Mouse (Mus musculus): Measurements from ENCODE around the gene Aco2.

The Aco2 gene

DNA sequence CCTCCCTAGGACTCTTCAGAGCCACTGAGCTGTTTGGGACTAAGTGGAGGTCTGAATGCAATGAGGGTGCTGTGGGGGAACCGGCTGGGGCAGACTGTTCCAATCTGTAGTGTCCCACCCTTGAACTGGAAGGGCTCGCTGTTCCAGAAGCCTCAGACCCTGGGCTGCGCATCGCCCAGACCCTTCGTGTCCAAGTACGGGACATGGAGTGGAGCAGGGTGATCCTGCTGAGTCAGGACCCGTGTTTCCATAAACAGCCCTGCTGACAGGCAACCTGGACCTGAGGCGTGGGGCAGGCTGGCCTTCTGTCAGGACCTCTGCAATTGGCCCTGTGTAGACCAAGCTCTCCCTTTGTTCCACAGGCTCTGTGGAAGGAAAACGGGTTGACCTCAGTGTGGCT lies 25.4 kb upstream of the Aco2 start:
- DNase-seq: no peak

GRCm38 (mm10) chr15:81847161-81847560 lies 24.9 kb upstream of the Aco2 start:
- no peak for DNase-seq

DNA sequence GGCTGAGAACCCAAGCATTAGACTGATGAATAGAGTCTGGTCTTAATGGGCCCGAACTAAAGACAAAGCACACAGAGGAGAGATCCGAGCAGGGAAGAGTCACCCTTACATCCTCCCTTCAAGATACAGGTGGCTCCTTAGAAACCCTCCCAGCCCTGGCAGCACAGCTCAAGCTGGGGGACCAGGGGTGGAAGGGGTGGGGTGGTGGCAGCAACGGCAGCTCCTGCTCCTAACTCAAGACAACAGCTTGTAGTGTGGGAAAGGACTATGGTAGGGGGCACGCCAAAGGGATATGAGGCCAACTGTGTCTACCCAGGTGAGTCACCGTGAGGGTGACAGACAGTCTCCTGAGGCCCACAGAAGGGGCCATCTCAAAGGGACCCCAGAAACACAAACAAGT lies 24.2 kb upstream of the Aco2 start:
- no peak for DNase-seq

GRCm38 (mm10) chr15:81848301-81848700 lies 23.8 kb upstream of the Aco2 start:
- DNase-seq: peak; percentile 79

- no peak for DNase-seq
These were observed 23.0 kb upstream of the Aco2 start for GRCm38 (mm10) chr15:81849104-81849503.

DNA sequence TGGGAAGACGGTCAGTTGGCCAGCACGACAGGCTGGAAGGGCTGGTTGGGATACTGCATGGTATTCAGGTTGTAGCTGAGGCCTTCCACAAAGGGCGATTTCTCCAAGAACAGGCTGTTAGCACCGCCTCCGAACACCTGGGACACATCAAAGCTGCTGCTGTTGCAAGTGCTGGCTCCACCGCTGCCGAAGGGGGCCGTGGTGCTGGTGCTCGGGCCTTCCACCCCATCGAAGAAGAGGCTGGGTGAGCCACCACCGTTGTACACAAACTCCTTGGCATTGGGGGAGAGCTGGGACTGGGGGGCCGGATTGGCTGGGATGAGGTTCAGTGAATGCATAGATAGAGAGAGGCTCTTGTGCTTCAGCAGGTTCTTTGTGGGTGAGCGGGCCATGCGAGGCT lies 21.4 kb upstream of the Aco2 start:
- DNase-seq: peak; percentile 40

DNA sequence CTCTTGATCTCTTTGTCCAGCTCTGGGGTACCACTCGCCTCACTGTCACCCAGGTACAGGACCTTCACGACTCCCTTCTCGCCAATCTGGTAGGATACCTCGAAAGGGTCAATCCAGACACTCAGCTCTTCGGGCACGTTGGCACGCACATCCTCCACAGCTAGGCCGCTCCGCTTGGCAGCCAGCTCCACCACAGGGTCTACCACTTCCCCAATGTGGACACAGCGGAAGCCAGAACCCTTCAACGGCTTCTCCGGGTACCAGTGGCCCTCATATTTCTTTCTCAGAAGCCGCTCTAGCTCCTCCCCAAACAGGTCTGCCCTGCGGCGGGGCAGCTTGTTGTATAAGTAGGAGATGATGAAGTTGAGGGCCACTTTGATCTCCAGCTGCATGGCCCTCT lies 20.7 kb upstream of the Aco2 start:
- DNase-seq: peak; percentile 27

DNA sequence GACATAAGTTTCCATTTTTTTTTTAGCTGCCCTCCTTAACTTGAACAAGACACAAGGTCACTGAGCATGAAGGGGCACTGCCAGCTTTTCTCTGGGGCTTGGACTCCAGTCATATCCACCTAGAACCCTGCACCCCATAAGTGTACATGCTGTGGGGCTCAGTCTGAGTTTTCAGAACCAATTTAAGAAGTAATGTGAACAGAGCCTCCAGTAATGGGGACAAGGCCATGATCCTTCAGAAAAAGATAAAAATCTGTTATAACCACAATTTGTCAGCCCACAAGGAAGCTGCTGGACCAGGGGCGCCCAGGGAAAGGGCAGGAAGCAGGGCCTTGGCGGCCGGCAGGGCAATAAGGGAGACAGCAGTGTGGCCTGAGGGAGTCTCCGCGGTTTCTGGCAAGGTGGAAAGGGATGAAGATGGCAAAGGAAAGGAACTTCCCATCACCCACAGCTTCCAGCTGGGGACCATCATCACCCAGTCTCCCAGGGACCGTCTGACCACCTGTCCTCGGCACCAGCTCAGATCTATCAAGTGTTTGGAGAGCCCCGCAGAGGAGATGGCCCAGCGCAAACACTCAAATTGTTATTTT lies 19.6 kb upstream of the Aco2 start:
- DNase-seq: no peak

DNA sequence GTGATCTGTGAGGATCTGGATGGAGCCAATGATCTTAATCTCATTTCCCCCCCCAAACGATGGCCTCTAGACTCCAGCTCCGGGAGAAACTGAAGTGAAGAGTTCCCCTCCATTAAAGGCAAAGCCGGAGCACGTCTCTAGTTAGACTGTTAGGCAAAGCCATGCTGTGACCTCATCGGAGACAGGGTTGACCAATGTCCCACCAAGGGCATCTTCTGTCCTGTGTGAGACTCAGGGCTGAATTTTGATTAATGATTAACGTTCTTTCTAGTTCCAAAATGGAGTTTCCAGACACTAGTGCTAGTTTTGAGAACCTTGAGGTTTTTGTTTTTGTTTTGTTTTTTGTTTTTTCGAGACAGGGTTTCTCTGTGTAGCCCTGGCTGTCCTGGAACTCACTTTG lies 19.0 kb upstream of the Aco2 start:
- DNase-seq: no peak

DNA sequence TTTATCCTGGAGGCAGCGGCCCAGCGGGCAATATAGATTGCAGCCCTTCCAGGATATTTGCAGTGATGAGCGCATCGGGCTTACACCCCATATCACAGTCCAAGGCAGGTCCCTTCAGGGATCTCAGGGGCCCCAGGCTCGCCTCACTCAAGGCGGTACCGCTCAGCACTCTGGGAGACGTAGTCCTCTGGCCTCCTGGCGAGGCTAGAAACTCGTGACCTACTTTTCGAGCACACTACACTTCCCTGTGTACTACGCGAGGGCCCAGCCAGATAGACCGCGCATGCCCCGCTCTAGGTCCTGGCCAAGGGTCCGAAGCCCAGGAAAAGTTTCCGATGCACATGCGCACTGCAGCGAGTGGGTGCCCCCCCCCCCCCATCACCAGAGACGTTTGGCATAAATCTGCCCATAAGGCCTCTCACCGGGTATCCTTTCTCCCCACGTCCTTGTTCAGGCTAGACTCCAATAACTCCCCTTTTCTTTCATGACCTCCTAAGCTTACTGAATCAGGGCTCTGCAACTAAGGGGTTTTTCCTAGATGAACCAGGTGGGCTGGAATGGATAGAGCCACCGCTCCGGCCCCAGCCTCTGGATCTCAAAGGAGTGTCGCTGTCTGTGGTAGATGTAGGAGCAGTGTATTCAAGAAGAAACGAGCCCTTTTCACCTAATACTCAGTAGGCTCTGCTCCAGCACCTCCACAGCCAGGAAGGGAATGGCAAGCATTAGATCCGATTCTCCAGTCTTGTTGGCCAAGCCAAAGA lies 15.9 kb upstream of the Aco2 start:
- DNase-seq: peak; percentile 79

DNA sequence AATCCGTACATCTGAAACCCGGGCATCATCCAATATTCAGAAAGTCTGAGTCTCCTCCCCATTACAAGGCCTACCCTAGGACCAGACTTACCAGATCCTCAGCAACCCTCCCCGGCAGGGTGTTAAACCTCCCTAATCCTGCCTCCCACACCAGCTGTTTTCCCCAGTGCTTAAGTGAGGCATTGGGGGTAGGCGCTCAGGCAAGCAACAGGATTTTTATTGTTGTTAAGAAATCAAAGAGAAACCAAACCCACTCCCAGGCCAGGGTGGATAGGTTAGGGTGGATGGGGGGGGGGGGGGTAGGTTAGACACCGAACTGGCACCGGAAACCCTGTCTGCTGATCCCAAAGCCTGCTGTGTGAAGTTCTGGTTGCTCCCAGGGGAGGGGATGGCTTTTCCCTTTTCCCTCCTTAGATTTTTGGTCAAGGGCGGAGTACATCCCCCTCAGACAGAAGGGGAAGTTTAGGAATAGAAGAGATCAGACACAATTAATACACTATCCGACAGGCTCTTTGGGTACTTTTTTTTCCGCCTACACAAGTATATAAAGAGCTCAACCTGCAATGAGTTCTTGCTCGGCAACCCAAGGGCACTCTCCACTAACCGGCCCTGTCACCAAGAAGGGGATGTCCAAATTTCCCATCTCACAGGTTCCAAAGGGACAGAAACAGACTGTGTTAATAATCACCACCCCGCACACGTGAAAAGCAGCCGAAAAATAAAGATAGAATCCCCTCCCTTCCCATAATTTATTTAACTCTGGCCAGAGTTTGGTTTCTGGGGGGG lies 15.0 kb upstream of the Aco2 start:
- DNase-seq: peak; percentile 36

- no peak for DNase-seq
These were observed 14.4 kb upstream of the Aco2 start for GRCm38 (mm10) chr15:81857724-81858116.

DNA sequence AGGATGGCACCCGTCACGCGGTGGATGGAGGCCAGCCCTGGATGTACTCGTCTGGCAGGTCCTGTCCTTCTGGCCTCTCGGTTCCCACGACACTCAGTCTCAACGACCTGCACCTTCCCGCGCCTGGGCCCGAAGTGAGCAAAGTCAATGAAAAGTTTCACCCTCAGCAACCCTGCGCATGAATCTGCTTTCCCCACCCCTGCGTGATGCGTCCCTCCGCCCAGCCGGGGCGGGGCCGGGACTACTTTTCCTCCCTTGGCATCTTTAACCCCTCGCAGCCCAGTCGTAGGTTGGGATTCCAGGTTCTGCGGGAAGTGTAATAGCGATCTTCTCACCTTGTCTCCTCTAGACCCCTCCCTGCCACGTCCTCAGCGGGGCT lies 14.0 kb upstream of the Aco2 start:
- peak; percentile 96 for DNase-seq

DNA sequence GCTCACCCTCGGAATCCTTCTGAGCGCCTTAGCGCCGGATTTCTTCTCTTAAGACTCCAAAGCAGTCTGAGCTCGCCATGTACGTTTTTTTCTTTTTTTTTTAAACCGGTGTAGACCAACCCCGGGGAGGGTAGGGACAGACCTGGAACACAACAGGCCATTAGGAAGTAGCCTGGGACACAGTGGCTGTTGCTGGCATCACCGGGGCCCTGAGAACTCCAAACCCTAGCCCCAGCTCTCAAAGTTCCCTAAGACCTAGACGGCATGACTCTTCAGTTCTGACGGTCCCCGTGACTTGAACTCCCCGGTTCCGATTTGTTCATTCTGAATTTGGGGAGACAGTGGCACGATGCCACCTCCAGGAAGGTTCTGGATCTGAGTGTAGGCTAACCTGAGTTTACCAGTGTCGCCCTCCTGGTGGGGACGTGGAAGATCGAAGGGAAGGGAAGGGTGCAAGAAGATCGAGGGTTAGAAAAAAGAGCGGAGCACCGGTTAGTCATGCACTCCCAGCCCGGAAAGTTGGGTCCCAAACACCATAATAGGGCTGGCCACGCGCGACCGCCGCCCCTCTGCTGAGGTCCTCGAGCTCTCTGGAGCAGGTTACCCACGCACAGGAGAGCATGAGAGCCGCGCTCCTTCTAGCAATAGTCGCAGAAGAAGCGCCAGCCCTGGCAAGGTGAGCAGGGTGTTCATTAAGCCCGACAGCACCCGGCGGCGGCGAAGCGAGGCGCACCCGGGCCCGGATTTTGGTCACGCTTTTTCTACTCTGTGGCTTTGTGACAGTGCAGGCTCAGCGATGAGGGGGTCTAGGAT lies 13.4 kb upstream of the Aco2 start, which contains the start of gene Tob2:
Tob2 (minus strand) TSS at position 280 of the 813 bp plus-strand sequence.
- peak; percentile 76 for DNase-seq

DNA sequence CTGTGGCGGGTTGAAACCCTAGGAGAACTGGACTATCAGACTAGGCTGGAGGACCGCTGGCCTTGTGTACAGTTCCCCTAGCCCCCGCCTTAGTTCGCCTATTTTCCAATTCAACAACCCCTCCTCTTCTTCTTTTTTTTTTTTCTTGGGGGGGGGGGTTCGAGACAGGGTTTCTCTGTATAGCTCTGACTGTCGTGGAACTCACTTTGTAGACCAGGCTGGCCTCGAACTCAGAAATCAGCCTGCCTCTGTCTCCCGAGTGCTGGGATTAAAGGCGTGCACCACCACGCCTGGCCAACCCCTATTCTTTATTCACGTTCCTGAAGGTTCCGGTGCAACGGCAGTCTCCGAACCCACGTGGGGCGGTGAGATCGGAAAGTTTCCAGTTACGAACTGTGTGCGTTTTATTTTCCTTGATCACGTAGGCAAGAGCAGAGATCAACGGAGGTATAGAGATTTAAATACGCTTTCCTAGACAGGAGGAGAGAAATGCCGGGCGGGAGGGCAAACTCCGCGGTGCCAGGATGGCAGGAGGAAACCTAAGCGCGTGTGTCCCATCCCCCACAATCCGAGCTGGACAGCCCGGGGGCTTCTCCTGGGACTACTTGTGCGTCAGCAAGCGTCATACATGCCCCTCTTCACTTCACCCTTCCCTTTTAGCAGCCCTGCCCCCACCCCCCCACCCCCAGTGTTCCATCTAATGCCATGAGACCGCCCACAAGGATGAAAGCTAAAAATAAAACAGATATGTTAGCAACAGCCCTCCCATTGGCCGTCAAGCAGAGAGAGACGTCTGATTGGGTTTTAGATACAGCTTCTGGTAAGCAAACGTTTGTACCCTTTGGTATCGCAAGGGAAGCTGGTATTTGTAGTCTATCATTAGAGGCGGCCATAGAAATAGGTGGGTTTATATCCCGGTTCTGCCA lies 12.5 kb upstream of the Aco2 start:
- peak; percentile 84 for DNase-seq

- DNase-seq: peak; percentile 14
These were observed 11.5 kb upstream of the Aco2 start for GRCm38 (mm10) chr15:81860471-81861135.

DNA sequence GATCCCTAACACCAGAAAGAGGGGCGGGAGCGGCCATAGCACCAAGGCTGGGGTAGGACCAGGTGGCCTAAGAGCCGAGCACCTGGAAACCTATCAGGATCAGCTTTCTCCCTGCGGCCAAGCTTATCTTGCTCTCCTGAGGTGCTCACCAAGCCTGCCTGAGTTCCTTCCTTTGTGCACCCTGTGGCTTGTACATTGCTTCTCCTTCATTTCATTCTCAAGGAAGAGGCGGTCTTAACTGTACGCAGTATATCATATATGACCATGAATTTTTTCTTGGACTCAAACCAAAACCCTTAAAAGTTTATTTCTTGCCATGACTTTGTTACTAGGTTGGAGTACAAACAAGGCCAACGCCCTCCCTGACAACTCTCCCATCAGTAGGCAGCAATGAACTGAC lies 7.9 kb upstream of the Aco2 start:
- DNase-seq: no peak

DNA sequence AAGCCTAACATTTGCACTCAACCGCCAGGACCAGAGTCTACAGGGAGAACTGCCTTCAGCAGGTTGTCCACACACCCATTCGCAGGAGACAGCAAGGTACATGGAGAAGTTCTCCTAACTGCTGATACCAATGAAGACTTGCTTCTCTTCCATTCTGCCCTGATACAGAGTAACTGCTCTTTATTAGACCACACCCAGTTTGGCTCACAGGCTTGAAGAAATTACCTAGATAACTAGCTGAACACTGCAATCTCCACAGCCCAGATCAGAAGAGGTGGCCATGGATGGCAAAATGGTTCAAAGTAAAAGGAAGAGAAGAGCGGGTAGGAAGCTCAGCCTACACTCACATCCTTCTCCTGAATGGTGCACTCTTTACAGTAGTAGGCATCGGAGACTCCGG lies 2.1 kb upstream of the Aco2 start:
- DNase-seq: no peak

DNA sequence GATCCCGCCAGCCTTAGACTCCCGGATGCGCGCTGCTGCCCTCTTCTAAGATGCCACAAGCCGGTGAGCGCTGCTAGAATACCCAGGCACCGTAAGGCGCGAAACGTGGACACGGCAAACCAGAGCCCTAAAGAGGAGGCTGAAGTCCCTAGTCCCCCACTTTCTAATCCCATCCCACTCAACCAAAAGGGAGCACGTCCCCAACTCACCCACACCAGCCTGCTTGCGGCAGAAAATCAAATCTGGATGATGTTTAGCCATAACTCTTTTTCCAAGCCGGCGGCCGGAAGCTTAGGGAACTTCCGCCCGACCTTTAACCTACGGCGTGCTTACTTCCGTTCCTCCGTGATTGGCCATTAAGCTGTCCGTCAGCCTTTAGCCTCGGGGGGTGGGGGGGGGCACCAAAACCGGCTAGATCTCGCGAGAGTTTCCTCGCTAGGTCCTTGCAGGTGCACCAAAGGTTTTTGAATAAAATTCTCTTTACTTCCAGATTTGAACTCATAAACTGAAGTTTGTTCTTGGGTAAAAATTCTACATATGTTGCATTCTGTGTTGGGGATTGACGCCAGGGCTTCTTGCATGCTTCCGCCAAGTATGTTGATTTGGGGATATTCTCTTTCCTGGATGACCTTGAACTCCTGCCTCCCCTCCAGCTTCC lies 376 bp upstream of the Aco2 start, which contains the start of gene Phf5a:
Phf5a (minus strand) TSS at position 308 of the 658 bp plus-strand sequence.
- DNase-seq: peak; percentile 82

DNA sequence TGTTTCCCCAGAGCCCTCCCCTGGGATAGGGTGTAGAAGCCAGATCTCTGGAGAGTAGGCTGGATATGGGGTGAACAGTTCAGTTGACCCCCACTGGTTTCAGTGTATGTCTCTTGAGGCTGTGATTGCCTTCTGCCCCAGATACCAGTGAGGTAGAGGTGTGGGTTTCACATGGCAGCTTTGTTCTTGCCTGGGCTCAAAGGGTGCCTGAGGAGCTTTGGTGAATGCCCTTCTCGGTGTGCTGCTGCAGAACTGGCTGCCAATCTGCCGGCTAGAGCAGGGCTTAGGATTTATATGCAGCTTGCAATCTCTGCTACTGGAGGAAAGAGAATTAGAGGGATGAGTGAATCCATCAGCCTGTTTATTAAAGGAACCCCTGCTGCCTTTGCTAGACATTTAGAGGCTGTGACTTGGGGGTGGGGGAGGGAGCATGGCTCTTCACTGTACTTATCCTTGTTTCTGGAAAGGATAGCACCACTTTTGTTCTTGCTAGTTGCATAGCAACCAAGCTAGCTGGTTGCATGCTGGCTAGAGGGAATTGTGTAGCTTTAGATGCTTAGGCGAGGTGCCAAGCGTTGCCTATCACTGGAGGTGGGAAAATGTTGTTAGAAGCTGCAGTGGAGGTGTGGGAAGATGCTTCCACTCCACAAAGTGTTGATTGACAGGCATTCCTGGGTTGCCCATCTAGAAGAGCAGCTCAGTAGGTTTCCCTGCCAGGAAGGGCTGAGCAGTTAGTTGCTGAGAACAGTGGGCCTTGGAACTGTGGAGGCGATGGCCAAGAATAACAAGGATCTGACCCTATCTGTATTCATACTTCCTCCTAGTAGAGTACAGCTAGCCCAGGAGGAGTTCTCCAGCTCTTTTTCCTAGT lies 7.7 kb downstream of the Aco2 start:
- DNase-seq: no peak

Data from thymus, postnatal 25 days (tissue).